Mouse (Mus musculus) frontal cortex, postnatal 10 days (tissue): ENCODE results near the gene Gm10837.

Source experiments
- DNase-seq, 2 experiments: peaks; one replicate each; pipeline ENCODE4 v3.0.0; 2022; ENCODE audit warnings: low spot score in 2 of 2, mixed read lengths in 1 of 2

Gene Gm10837

DNA sequence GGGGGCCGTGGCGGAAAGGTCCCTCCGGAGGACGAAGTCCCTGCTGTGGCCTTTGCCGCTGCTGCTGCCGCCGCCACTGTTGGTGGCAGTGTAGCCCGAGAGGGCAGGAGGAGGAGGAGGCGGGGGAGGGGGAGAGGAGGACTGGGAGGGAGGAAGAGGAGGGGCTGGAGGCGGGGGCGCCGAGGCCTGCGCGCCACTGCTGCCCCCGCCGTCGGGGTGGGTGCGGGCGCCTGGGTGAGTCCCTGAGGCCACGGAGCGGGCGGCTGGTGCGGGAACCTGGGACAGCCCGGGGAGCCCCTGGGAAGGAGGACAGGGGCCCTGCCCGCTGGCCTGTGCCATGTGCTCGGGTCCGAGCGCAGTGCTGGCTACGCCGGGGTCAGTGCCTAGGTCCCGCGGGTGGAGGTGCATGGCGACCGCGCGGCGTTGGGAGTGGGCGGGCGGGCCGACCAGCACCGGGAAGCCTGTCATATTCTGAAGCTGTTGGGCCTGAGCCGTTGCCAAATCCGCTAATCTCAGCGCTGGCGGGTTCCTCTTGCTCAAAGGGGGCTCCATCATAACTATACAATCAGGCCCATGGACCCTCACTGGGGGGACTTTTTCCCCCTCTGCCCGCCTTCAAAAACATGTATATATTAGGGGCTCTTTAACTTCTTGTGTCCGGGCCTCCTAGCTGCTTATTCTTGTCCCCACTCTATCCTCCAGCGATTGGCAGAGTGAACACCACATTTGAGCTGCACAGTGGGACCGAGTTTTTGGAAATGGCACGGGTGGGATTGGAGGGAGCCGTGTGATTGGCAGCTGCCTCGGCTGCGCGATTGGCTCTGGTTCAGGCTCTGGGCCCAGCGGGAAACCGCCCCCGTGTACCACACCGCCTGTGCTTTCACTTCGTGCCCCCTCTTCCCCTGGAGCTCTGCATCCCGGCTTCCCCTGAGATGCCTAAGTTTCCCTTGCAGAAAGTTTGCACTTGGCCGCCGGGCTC lies 25.3 kb upstream of the Gm10837 start, which contains the start of gene Zic5:
TSS of gene Zic5 (minus strand) at position 915 of the 979 bp plus-strand sequence.
- peak in 1 of 2 experiments; percentile 62 for DNase-seq

DNA sequence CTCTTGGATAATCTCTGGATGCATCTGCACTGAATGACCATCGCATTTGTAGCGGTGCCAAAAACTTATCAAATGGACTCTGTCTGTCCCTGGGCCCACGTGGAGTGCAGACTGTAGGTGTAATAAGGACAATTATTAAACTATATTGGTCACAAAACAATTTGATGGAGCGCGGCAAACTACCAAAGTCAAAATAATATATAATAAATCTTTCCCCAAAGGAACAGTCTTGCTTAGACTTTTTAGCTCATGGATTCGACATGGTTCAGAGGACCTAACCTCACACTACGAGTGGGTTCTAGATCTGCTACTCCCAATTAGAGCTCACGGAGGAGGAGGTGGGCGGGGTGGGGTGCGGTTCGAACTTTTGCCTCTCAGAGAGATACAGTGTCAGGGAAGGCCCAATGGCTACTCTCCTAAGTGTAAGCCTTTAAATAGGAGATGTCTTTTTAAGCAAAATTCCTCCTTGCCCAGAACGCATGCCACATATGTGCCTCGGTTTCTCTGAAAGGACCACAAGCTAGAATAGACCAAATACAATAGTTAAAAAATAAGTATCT lies 24.4 kb upstream of the Gm10837 start:
- DNase-seq: no peak

DNA sequence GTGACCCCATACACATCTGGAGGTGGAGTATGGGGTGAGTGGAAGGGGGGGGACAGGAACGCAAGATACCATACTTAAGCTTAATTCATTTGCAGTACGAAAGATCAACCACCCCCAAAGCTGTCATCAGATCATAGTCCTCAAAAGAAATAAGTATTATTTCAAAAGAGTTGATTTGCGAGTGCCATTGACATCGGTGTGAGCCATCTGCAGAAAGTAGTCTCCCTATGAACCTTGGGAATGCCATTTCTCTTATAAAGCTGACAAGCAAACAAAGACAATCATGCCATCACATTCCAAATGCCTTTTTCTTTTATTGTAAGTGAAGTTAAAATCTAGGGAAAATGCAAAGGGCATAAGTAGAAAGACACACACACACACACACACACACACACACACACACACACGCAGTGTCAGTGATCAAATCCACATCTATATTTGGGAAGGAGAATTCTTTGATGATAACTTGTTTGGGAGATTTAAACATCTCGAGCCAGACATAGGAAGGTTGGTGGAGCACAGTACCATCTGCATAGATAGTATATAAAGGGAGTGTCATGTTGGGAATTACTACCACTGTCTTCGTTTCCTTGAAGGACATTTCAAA lies 23.5 kb upstream of the Gm10837 start:
- DNase-seq: no peak

DNA sequence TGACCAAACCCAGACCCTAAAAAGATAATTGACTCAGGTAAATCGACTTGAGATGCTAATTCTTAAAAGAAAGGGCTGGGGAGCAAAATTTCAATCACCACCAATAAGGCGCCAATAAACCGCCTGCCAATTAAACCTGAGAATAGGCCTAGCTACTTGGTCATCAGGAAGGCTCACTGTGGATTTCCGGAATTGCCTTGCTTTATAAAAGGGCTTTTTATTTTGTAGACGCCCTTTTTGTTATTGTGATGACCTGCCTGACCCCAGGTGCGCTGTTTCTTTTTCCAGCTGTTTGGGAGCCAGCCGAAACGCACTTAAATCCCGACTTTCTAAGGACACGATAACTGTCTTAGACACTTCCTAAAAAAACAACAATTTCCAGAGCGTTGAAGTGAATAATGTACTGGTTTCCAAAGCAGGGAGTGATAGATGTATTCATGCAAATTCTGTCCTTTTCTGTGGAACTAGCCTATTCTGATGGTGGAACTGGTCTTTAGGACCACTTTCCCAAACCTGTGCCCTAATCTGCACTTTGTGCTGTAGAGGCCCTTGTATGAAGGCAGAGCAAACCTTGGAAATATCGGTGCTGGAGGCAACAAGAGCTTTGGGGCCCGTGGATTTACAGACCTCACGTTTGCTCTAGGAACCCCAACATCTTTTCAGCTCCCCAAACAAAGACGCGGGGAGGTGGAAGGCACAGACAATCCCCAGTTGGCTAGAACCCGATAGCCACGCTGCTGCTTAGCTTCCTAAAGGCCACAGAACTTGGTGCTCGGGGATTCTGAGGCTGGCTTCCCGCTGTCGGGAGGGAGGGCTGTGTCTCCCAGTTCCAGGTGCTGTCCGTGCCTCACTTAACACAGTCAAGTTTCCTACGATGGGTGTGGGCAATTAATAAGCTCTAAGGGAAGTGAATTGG lies 22.2 kb upstream of the Gm10837 start:
- no peak for DNase-seq

DNA sequence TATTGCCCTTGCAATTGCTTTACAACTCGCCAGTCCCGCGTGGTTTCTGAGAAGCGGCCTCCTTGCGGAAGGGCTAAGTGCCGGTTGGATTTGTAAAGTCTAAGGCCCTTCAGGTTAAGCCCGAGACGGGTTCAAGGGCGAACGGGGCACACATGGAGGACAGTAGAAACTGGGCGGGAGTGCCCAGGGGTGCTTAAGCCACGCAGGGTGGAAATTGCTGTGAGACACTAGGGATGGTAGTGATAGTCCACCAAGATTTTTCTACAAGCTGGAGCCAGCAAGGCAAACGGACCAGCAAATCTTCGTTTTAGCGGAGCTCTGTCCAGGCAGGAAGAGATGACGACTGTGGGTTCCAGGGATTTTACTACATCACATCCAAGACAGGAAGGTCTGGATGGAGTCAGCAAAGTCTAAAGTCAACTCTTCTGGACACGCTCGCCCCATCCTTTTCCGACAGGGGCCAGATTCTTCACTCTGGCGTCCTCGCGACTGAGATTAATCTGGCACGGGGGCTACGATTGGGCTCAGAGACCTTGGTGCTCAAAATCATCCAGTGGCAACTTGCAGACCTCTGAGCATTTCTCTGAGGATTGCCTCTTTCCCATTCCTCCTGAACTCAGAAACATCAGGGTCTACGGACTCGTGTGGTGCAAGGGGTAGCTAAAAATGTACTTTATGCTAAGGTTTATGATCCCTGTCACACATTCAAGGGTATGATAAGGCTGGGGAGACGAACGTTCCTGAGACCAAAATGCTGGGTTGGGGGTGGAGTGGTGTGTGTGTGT lies 21.2 kb upstream of the Gm10837 start:
- DNase-seq: no peak

DNA sequence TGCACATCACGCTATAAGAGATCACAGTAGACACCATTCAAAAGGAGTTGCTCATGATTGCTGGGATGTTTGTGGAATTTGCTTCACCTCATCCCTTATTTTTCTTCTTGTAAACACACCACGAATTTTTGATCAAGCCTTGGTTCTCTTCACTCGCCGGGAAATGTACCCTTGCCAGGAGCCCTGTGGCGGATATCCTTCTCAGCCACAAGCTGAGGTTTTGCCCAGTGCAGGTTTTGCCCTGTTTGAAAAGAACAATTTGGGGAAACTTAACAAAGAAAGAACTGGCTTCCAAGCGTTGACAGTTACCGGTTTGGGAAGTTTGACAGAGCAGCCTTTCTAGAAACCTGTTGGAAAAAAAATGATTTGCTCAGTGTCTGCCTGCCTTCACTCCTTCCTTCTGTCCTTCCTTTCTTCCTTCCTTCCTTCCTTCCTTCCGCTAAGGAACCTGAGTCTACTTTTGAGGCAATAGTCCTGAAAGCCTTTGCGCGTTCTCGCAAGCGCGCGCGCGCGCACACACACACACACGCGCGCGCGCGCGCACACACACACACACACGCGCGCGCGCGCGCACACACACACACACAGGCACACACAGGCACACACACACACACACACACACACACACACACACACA lies 18.8 kb upstream of the Gm10837 start:
- DNase-seq: no peak

DNA sequence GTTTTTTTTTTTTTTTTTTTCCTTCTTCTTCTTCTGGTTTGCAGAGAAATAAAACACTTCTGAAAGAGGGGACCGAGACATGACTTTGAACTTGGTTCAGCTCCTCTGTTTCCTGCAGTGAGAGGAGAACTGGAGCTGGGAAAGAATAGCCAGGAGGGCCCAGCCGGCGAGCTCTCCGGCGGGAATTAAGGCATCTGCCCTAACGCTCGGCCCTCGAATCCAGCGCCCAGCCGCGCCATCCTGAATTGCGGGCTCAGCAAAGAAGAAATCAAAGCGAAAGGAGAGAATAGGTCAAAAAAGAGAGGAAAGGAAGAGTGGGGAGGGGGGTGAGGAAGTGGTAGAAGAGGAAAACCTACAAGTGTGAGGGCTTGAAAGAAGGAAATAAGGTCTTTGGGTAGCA lies 18.2 kb upstream of the Gm10837 start:
- DNase-seq: no peak

DNA sequence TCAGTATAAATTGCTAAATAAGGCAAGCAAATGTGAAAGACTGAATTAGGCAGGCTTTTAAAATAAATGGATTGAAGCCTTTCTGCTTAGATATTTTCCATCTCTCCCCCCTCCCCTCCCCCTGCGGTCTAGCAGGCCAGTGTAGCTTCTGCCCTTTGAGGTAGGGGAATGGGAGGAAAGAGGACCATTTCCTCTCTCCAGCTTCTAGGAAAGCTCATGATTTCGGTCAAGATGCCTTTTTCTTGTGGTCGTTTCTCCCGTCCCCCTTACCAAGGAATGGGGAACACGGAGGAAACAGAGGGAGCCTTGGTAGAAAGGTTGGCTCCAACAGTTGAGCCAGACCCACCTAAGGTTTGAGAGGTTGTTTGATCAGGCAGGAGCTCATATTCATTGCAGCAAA lies 17.7 kb upstream of the Gm10837 start:
- DNase-seq: no peak

DNA sequence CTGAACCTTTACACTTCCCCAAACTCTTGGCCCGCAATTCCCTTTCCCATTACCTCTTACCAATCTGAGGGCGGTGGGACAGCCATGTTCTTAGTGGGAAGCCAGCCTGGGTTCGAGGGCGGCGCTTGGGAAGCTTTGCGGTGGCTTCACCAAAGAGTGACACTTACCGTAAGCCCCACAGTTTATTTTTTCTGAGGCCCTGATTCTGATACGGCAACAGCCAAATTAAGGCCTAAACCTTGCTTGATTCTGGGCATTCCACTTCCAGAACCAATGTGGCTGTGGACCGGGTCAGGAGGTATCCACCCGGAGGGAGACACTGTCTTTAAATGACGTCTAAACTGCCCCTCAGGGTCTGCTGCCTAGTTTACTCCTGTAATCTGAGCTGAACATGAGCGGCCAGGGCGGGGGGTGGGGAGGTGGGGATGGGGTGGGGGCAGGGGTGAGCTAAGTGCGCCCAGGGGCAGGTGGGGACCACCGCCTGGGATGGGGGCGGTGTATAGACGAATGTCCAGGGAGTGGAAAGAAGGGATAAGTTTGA lies 17.1 kb upstream of the Gm10837 start:
- no peak for DNase-seq

DNA sequence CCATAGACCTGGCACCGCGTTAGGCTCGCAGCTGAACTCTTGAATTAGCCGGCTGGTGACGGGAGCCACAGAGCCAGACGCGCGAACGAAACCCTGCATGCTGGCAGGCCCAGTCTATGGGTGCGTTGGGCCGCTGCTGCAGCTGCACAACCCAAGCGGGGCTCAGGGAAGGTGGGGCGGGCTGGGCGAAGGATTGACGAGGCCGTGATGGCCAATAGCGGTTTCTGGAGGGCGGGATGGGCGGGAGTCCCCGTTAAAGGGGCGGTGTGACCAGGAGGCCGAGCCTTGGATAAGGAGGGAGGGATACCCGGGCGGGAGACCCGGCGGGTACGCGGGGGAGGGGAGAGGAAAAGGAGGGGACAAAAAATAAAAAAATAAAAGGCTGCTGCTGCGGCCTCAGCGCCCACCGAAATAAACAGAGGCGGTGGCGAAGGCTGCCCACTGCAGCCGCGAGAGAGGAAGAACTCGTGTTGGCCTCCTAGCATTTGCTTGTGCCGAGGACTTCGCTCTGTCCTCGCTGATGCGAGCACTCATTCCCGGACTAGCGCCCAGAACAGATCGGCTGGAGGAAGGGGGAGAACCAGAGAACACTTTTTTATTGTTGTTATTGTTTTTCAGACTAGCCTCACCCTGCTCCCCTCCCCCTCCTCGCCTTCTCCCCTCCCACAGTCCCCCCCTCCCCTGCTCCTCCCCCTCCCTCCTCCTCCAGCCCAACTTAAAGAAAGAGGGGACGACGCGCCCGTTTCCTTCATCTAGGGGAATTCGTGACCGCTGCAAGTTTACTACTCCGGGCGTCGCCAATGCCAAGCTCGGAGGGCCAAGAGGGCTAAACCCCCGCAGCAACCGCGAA lies 16.1 kb upstream of the Gm10837 start:
- DNase-seq: peak in 1 of 2 experiments; percentile 61

DNA sequence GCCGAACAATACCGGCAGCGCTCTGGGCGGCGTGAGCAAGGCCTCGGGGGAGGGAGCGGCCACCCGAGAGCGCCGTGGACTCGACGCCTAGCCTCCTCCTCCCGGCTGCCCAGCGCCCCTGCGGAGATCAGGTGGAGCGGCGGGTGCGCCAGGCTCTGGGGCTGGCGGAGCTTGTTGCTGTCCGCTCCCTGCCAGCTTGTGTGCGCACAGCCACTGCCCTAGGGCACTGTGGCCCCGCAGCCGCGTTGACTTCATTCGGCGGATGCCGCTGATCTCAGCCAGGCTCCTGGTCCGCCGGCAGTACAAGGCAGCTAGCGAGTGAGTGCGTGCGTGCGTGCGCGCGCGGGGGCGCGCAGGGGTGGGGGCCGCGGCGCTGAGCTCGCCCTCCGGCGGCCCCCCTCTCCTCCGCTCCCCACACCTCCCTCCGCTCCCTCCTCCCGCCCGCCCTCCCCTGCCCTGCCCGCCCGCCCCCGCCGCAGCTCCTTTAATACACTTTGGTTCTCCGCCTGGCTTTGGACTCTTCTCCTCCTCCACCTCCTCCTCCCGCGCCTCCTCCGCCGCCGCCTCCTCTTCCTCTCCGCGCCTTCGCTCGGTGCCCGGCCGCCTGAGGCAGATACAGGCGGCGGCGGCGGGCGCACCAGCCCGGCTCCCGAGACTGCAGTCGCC lies 15.4 kb upstream of the Gm10837 start, which contains the start of gene Zic2:
TSS of gene Zic2 (plus strand) at position 545 of the 666 bp plus-strand sequence.
- DNase-seq: peak; percentile 50 to 67

DNA sequence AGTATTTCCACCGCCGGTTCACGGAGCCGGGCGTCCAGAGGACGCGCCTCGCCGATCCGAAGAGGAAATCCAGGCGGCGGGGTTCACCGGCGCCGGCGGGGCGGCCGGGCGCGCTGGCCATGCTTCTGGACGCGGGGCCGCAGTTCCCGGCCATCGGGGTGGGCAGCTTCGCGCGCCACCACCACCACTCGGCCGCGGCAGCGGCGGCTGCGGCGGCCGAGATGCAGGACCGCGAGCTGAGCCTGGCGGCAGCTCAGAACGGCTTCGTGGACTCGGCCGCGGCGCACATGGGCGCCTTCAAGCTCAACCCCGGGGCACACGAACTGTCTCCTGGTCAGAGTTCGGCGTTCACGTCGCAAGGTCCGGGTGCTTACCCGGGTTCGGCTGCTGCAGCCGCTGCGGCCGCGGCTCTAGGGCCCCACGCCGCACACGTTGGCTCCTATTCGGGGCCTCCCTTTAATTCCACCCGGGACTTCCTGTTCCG lies 14.8 kb upstream of the Gm10837 start:
- DNase-seq: no peak

DNA sequence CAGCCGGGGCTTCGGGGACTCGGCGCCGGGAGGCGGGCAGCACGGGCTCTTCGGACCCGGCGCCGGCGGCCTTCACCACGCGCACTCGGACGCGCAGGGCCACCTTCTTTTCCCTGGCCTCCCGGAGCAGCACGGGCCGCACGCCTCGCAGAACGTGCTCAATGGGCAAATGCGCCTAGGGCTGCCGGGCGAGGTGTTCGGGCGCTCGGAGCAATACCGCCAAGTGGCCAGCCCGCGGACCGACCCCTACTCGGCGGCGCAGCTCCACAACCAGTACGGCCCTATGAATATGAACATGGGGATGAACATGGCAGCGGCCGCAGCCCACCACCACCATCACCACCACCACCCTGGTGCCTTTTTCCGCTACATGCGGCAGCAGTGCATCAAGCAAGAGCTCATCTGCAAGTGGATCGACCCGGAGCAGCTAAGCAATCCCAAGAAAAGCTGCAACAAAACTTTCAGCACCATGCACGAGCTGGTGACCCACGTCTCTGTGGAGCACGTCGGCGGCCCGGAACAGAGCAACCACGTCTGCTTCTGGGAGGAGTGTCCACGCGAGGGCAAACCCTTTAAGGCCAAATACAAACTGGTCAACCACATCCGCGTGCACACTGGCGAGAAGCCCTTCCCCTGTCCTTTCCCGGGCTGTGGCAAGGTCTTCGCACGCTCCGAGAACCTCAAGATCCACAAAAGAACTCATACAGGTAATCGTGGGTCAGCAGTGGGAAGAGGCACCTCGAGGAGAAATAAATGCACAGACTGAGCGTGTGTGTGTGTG lies 14.2 kb upstream of the Gm10837 start:
- no peak for DNase-seq

DNA sequence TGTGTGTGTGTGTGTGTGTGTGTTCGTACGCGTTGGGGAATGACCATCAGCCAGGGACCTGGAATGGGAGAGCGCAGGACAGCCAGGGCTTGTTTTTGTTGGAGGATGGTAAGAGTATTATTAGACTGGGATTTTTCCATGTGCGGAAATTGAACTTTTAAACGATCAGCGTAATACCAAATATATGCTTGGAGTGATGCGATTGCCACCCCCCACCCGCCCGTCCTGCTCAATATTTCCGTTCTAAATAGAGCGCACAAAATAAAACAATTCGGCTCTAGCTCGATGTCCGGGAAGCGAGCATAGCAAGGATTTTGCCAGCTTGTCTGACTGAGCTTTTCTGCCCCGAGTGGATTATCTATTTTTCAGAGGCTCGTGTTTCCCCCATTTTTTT lies 13.6 kb upstream of the Gm10837 start:
- DNase-seq: no peak

DNA sequence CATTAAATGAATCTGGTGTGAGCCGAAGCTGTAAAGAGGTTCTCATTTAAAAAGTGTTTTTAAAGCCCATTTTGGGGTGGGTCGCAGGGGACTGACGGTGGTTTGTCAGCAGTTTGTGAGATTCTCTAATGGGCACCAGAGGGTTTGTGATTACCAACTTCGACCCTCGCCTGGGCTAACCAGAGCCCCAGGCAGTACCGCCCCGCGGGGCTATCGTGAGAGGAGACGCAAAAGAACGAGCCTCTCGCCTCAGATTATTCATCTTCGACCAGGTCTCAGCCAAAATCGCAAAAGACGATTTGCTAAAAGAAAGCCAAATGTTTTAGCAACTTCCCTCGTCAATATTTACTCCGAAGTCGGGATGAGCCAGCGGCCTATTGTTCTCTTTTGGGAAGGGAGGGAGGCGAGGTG lies 13.1 kb upstream of the Gm10837 start:
- no peak for DNase-seq

DNA sequence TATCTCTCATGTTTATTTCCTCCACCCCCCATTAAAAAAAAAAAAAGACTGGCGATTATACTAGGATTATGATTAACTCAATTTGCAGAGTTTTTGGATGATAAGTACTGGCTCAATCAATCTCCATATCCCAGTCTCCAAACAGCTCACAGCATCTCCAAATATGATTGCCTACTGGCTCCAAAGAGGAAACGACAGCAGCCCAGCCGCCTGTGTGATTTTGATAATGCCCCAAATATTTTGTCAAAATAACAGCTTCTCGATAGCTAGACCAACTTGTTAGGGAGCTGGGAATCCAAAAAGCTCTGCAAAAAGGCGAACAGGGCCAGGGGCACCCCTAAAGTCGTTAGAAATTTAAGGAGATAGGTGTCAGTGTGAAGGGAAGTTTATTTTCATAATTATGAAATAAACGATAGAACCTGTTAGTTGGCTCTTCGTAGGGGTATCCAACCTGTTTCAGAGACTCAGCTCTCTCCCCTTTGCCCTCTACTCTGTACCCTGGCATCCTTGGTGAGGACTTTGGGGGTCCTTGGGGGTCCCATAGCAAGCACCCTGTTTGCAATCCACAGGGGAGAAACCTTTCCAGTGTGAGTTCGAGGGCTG lies 12.3 kb upstream of the Gm10837 start:
- no peak for DNase-seq

DNA sequence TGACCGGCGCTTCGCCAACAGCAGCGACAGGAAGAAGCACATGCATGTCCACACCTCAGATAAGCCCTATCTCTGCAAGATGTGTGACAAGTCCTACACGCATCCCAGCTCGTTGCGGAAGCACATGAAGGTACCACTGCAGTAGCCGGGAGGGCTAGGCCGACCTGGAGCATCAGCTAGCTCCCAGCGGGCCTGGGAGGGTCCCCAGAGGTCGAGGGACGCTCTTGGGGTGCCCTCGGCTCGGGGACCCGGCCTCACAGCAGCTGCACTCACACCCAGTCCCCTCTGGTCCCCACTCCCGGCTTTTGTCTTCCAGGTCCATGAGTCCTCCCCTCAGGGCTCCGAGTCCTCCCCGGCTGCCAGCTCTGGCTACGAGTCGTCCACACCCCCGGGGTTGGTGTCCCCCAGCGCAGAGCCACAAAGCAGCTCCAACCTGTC lies 11.8 kb upstream of the Gm10837 start:
- no peak for DNase-seq
